Mouse (Mus musculus): ENCODE results near the gene Slc12a5.
A peak's percentile ranks its signal among the peaks of the same experiment; 100 is the strongest.

Gene Slc12a5

GRCm38 (mm10) chr2:165034131-165035057 is 73.8 kb downstream of the Slc12a5 start, which contains the start of gene Ncoa5:
Gene Ncoa5 (minus strand): TSS chr2:165034867.
- peak; percentile 97 for DNase-seq

GRCm38 (mm10) chr2:165035058-165035431 is 74.4 kb downstream of the Slc12a5 start:
- DNase-seq: no peak

- DNase-seq: no peak
Measured at GRCm38 (mm10) chr2:165037415-165037814, 76.8 kb downstream of the Slc12a5 start.

- DNase-seq: no peak
Measured at GRCm38 (mm10) chr2:165042126-165042525, 81.5 kb downstream of the Slc12a5 start.

GRCm38 (mm10) chr2:165043090-165043636 is 82.6 kb downstream of the Slc12a5 start:
- DNase-seq: no peak

GRCm38 (mm10) chr2:165043729-165044128 is 83.1 kb downstream of the Slc12a5 start:
- DNase-seq: no peak

- DNase-seq: no peak
Measured at GRCm38 (mm10) chr2:165049044-165049443, 88.4 kb downstream of the Slc12a5 start.

Measured in kidney, adult 11 months (tissue).